Mouse (Mus musculus) cerebellum, adult 2 months (tissue): ENCODE results near the gene Glycam1. TPM values are rescaled to one million over a fixed set of nuclear protein-coding genes. Genes with fewer than 3 reads are reported as not detected.
"Not testable (repeated sequence)": the region's sequence is repeated elsewhere in the genome, so short reads cannot be mapped to it uniquely, and the experiment has no call there.

ENCODE experiments used
- DNase-seq, 2 experiments: peaks; one replicate each; pipeline ENCODE4 v3.0.0; 2021
- H3K27ac ChIP-seq: fragments of 200-500 bp; 2 replicates; pipeline ENCODE4 v1.5.1; 2012; ENCODE audit warnings: low read length, control low read depth, inconsistent platforms; ENCODE audit not compliant: insufficient read depth
- H3K27me3 ChIP-seq: fragments of 200-500 bp; 2 replicates; pipeline ENCODE4 v1.6.1; 2012; ENCODE audit warnings: inconsistent platforms, mild to moderate bottlenecking, low read length, moderate library complexity; ENCODE audit not compliant: control insufficient read depth, insufficient read depth
- H3K4me1 ChIP-seq: fragments of 200-500 bp; 2 replicates; pipeline ENCODE4 v1.6.1; 2011; ENCODE audit warnings: low read length; ENCODE audit not compliant: control insufficient read depth, insufficient read depth
- H3K4me3 ChIP-seq: fragments of 200-500 bp; replicated peaks from 2 replicates; pipeline ENCODE3; 2011; ENCODE audit warnings: mild to moderate bottlenecking, low read depth, low read length, control low read depth; ENCODE audit not compliant: insufficient read depth
- CTCF ChIP-seq: fragments of 200-500 bp; IDR thresholded peaks from 2 replicates; pipeline ENCODE4 v1.5.1; 2011; ENCODE audit warnings: low read depth, mild to moderate bottlenecking, control low read depth, low read length, moderate library complexity, borderline replicate concordance; ENCODE audit not compliant: insufficient read depth
- POLR2A ChIP-seq: fragments of 200-500 bp; IDR thresholded peaks from 2 replicates; pipeline ENCODE4 v1.6.1; 2011; ENCODE audit warnings: low read length, control low read depth, borderline replicate concordance; ENCODE audit not compliant: insufficient read depth
- WGBS: fragments of 180-500 bp; shearing (Covaris S2); methylation state at CpG from one replicate; pipeline ENCODE4 v1.1.7; 2018; 5-methylcytosine and 5-hydroxymethylcytosine counted together
- polyA plus RNA-seq: library from polyadenylated mRNA; depleted of rRNA; stranded (reverse); fragments of >200 nt; gene quantifications from 2 replicates; pipeline ENCODE4 v1.2.3, GENCODE M21; 2012; rRNA removed

The Glycam1 gene
- polyA plus RNA-seq = 0.40 TPM in 1 of 2 replicates, not detected in the other

GRCm38 (mm10) chr15:103564981-103565380 is at the start of gene Glycam1:
TSS of gene Glycam1 (minus strand) at chr15:103565081.
- Histone ChIP-seq H3K4me1 (no peaks in the 10 kb centered on the region), H3K27ac (no peak within 1 kb of the TSS), H3K4me3 (no peak within 1 kb of the TSS), H3K27me3 (no peaks in the 10 kb centered on the region; the same call in 1 of the 2 replicates)
- TF ChIP-seq CTCF = no peak
- no peak for TF ChIP-seq POLR2A
- DNase-seq = no peak

- Histone ChIP-seq H3K4me3 (no peak overlapping the region), H3K27me3 (no peaks in the 10 kb centered on the region), H3K27ac (no peak overlapping the region), H3K4me1 (no peaks in the 10 kb centered on the region)
- no peak for DNase-seq
- 84% methylated on average over 1 of the region's 1 CpGs for WGBS
- no peak for TF ChIP-seq POLR2A
- no peak for TF ChIP-seq CTCF
Observed at GRCm38 (mm10) chr15:103604481-103604880, 39.6 kb upstream of the Glycam1 start.

GRCm38 (mm10) chr15:103590779-103591178 is 25.9 kb upstream of the Glycam1 start:
- H3K4me3 ChIP-seq = no peak overlapping the region
- H3K27ac ChIP-seq = no peak overlapping the region
- DNase-seq = no peak
- no peaks in the 10 kb centered on the region for H3K4me1 ChIP-seq
- no peaks in the 10 kb centered on the region for H3K27me3 ChIP-seq
- TF ChIP-seq POLR2A (no peak), CTCF (no peak)
- WGBS = 86% methylated on average over 2 of the region's 2 CpGs

GRCm38 (mm10) chr15:103587752-103588151 is 22.9 kb upstream of the Glycam1 start:
- 85% methylated on average over 4 of the region's 4 CpGs for WGBS

GRCm38 (mm10) chr15:103585876-103586275 is 21.0 kb upstream of the Glycam1 start:
- H3K27me3 ChIP-seq = no peaks in the 10 kb centered on the region
- no peak for DNase-seq
- TF ChIP-seq CTCF = no peak
- no peak for TF ChIP-seq POLR2A
- H3K4me1 ChIP-seq = no peaks in the 10 kb centered on the region
- no peak overlapping the region for H3K4me3 ChIP-seq
- no peak overlapping the region for H3K27ac ChIP-seq
- 81% methylated on average over 2 of the region's 2 CpGs for WGBS

More at GRCm38 (mm10) chr15:103587752-103588151, 22.9 kb upstream of the Glycam1 start:
- H3K27ac ChIP-seq, H3K27me3 ChIP-seq, H3K4me1 ChIP-seq, H3K4me3 ChIP-seq, DNase-seq: not testable (repeated sequence)

- H3K4me1 ChIP-seq = no peaks in the 10 kb centered on the region
- no peaks in the 10 kb centered on the region for H3K27me3 ChIP-seq
- H3K27ac ChIP-seq = no peak overlapping the region
- DNase-seq = no peak
- 47% methylated on average over 3 of the region's 3 CpGs for WGBS
- no peak overlapping the region for H3K4me3 ChIP-seq
- TF ChIP-seq POLR2A = no peak
- peak; percentile 74 for TF ChIP-seq CTCF
Observed at GRCm38 (mm10) chr15:103552096-103552690, 12.7 kb downstream of the Glycam1 start.

- no peak for DNase-seq
- Histone ChIP-seq H3K27me3 (no peaks in the 10 kb centered on the region), H3K4me1 (no peaks in the 10 kb centered on the region), H3K27ac (no peak overlapping the region), H3K4me3 (no peak overlapping the region)
- TF ChIP-seq CTCF (no peak), POLR2A (no peak)
- 8% methylated on average over 1 of the region's 1 CpGs for WGBS
Observed at GRCm38 (mm10) chr15:103551053-103551452, 13.8 kb downstream of the Glycam1 start.

GRCm38 (mm10) chr15:103549475-103549874 is 15.4 kb downstream of the Glycam1 start:
- TF ChIP-seq POLR2A (no peak), CTCF (no peak)
- no peak overlapping the region for H3K27ac ChIP-seq
- H3K4me3 ChIP-seq = no peak overlapping the region
- no peaks in the 10 kb centered on the region for H3K4me1 ChIP-seq
- DNase-seq = no peak
- no peaks in the 10 kb centered on the region for H3K27me3 ChIP-seq
- WGBS = 91% methylated on average over 1 of the region's 1 CpGs

GRCm38 (mm10) chr15:103547983-103548382 is 16.9 kb downstream of the Glycam1 start:
- Histone ChIP-seq H3K27ac (no peak overlapping the region), H3K27me3 (no peaks in the 10 kb centered on the region), H3K4me3 (no peak overlapping the region), H3K4me1 (no peaks in the 10 kb centered on the region)
- 83% methylated on average over 3 of the region's 3 CpGs for WGBS
- no peak for TF ChIP-seq POLR2A
- no peak for TF ChIP-seq CTCF
- no peak for DNase-seq
